Mouse (Mus musculus) kidney, embryonic 16.5 days (tissue): ENCODE data around the gene Lrp6. TPM values are rescaled to one million over a fixed set of nuclear protein-coding genes. Genes with fewer than 3 reads are reported as not detected.

Experiments
- ATAC-seq: fragments of 200-750 bp; cut with Nextera tagmentation; 2 replicates; pipeline ENCODE4 v1.8.0; 2017; ENCODE audit warnings: moderate TSS enrichment; ENCODE audit not compliant: low FRiP score, low TSS enrichment
- H3K27ac ChIP-seq: fragments of 300-500 bp; sonication (generic); 2 replicates; pipeline ENCODE4 v1.5.1; 2014; ENCODE audit warnings: low read length
- H3K27me3 ChIP-seq: fragments of 300-500 bp; sonication (generic); 2 replicates; pipeline ENCODE4 v1.6.1; 2014; ENCODE audit warnings: low read length, control low read depth, mixed read lengths; ENCODE audit not compliant: insufficient read depth
- H3K36me3 ChIP-seq: fragments of 300-500 bp; sonication (generic); 2 replicates; pipeline ENCODE4 v1.6.1; 2014; ENCODE audit warnings: low read length, control low read depth, mixed read lengths; ENCODE audit not compliant: insufficient read depth
- H3K4me1 ChIP-seq: fragments of 300-500 bp; sonication (generic); 2 replicates; pipeline ENCODE4 v1.6.1; 2014; ENCODE audit warnings: low read length, control low read depth, mixed read lengths; ENCODE audit not compliant: insufficient read depth
- H3K4me2 ChIP-seq: fragments of 300-500 bp; sonication (generic); replicated peaks from 2 replicates; pipeline ENCODE4 v1.6.1; 2014; ENCODE audit warnings: low read depth, low read length
- H3K4me3 ChIP-seq: fragments of 300-500 bp; sonication (generic); 2 replicates; pipeline ENCODE4 v1.5.1; 2014; ENCODE audit warnings: mild to moderate bottlenecking, low read length
- H3K9ac ChIP-seq: fragments of 300-500 bp; sonication (generic); replicated peaks from 2 replicates; pipeline ENCODE4 v1.6.1; 2014; ENCODE audit warnings: low read length
- H3K9me3 ChIP-seq: fragments of 300-500 bp; sonication (generic); 2 replicates; pipeline ENCODE4 v1.6.1; 2016; ENCODE audit warnings: low read length, control low read depth
- WGBS: fragments of 180-500 bp; shearing (Covaris S2); extraction: QIAGEN DNeasy Blood & Tissue Kit; methylation state at CpG from one replicate; pipeline ENCODE4 v1.1.7; 2014; 5-methylcytosine and 5-hydroxymethylcytosine counted together
- polyA plus RNA-seq: library from polyadenylated mRNA; unstranded; fragments of >200 nt; fragmentation: Nextera tagmentation; extraction: Ambion mirVana; gene quantifications from 2 replicates; pipeline ENCODE4 v1.2.1, GENCODE M21; 2015

Gene Lrp6
- polyA plus RNA-seq, 1 experiment from 2014 or later = 37.4 TPM

- Histone ChIP-seq H3K9ac (no peak overlapping the region), H3K4me2 (no peak overlapping the region), H3K4me1 (0 out of 2 replicates have a peak, but pooled peaks cover 9% of the 10 kb centered on the region), H3K4me3 (no peak overlapping the region), H3K27me3 (no peaks in the 10 kb centered on the region), H3K36me3 (peaks cover 24% of the 10 kb centered on the region), H3K9me3 (no peaks in the 10 kb centered on the region), H3K27ac (no peak overlapping the region; the same call in 1 of the 2 replicates)
- 0 out of 2 replicates have a peak, but pooled peaks have one; percentile 49 for ATAC-seq
- WGBS = 64% methylated on average over 9 of the region's 9 CpGs
Observed at GRCm38 (mm10) chr6:134489637-134490036, 77.1 kb downstream of the Lrp6 start.

DNA sequence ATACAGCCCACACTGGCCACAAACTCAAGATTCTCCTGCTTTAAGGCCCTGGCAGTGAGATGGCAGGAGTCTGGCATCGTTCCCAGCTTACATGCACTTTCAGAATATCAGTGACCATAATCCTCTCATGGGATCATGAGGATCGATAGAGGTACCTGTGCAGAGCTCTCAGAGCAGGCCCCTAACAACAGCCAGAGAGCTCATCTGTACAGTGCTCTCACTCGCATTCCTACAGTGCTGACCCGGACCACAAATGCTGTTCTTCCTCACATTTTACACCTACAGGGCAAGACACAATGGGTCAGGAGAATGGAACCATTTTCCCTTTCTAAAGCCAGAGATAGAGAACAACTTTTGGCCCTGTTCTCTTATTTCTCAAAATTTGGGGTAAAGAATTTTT, 77.6 kb downstream of the Lrp6 start:
- H3K9ac ChIP-seq = no peak overlapping the region
- 0 out of 2 replicates have a peak, but pooled peaks cover 6% of the 10 kb centered on the region for H3K4me1 ChIP-seq
- H3K9me3 ChIP-seq = no peaks in the 10 kb centered on the region
- peaks cover 29% of the 10 kb centered on the region for H3K36me3 ChIP-seq
- H3K27ac ChIP-seq = no peak overlapping the region
- no peak overlapping the region for H3K4me3 ChIP-seq
- 93% methylated on average over 4 of the region's 4 CpGs for WGBS
- no peaks in the 10 kb centered on the region for H3K27me3 ChIP-seq
- H3K4me2 ChIP-seq = no peak overlapping the region
- no peak for ATAC-seq

DNA sequence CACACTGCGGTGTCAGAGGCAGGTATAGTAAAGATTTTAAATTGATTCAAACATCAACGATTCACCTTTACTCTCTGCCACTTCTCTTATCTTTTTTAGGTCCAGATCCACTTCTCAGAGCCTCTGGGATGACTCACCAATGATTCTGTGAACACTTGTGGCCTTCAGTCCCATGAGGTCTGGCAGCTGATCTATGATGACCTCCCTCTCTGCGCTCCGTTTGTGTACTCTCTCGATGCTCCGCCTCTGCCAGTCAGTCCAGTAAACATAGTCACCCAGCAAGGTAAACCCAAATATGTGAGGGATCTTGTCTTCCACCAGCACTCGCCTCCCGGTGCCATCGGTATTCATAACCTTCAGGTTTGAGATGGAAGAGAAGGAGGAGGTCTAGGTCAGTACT, 80.4 kb downstream of the Lrp6 start:
- Histone ChIP-seq H3K27ac (no peak overlapping the region), H3K4me1 (0 out of 2 replicates have a peak, but pooled peaks cover 6% of the 10 kb centered on the region), H3K27me3 (no peaks in the 10 kb centered on the region), H3K9ac (no peak overlapping the region), H3K9me3 (no peaks in the 10 kb centered on the region), H3K4me2 (no peak overlapping the region), H3K4me3 (no peak overlapping the region), H3K36me3 (peaks cover 34% of the 10 kb centered on the region)
- 93% methylated on average over 9 of the region's 9 CpGs for WGBS
- no peak for ATAC-seq

DNA sequence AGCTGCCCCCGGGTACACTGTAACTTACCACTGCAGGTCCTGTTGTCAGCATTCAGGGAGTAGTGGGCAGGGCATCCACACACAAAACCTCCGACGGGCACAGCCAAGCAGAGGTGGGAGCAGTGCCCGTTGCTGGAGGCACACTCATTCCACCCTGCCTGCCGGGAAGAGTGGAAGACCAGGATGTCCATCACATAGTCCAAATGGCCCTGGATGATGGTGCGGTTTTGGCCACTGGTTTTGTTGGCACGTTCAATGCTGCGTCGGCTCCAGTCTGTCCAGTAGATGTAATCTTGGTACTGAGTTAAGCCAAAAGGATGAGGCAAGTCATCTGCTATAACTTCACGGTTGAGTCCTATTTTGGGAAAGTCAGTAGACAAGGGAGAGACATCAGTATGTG, 87.3 kb downstream of the Lrp6 start:
- WGBS = 92% methylated on average over 10 of the region's 10 CpGs
- Histone ChIP-seq H3K27ac (no peak overlapping the region), H3K4me1 (no peaks in the 10 kb centered on the region), H3K4me3 (no peak overlapping the region), H3K27me3 (no peaks in the 10 kb centered on the region), H3K9ac (no peak overlapping the region), H3K36me3 (peaks cover 38% of the 10 kb centered on the region), H3K9me3 (no peaks in the 10 kb centered on the region), H3K4me2 (no peak overlapping the region)
- no peak for ATAC-seq

DNA sequence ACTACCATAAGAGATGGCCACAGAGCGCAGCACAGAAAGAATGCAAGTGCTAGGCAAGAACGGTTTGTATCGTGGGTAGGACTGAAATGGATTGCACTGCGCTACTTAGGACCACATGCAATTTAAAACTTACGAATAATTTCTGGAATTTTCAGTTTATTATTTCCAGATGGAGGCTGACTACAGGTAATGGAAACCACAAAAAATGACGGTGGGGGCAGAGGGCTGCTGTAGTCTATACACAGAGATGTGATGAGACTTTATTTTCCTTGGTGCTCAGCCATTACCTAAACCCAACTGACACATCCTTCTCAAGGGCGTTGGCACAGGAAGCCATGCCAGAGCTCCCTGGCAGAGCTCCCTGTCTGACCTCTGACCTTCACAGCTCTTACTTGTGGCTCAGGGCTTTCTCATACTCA, 93.6 kb downstream of the Lrp6 start:
- Histone ChIP-seq H3K27me3 (no peaks in the 10 kb centered on the region), H3K36me3 (peaks cover 35% of the 10 kb centered on the region), H3K9ac (no peak overlapping the region), H3K4me1 (no peaks in the 10 kb centered on the region), H3K4me3 (no peak overlapping the region), H3K4me2 (no peak overlapping the region), H3K27ac (no peak overlapping the region), H3K9me3 (no peaks in the 10 kb centered on the region)
- 86% methylated on average over 7 of the region's 7 CpGs for WGBS
- ATAC-seq = no peak

DNA sequence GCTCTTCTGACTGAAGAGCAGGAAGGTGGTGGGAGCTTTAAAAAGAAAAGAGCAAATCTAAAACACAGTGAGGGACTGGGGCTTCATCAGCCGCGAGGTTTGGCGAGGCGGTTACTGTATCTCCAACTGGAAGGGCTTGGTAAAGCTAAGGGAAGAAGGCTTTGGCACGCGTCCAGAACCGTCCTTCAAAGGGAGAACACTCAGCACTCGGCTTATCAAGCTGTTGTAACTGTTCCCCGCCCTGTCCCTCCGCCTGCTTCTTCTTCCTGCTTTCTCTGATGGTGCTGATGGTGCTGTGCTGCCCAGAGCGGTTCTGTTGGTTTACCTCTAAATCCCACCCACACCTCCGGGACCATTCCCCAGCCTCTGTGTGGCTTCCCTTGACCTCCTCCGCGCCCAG, 95.9 kb downstream of the Lrp6 start:
- Histone ChIP-seq H3K36me3 (peaks cover 39% of the 10 kb centered on the region), H3K4me2 (no peak overlapping the region), H3K4me1 (no peaks in the 10 kb centered on the region), H3K9ac (no peak overlapping the region), H3K4me3 (no peak overlapping the region), H3K27me3 (no peaks in the 10 kb centered on the region), H3K27ac (no peak overlapping the region), H3K9me3 (no peaks in the 10 kb centered on the region)
- 80% methylated on average over 14 of the region's 14 CpGs for WGBS
- ATAC-seq = no peak

GRCm38 (mm10) chr6:134469297-134469696, 97.5 kb downstream of the Lrp6 start:
- H3K4me1 ChIP-seq = no peaks in the 10 kb centered on the region
- no peak overlapping the region for H3K27ac ChIP-seq
- H3K4me3 ChIP-seq = no peak overlapping the region
- no peak overlapping the region for H3K9ac ChIP-seq
- WGBS = 89% methylated on average over 2 of the region's 2 CpGs
- H3K4me2 ChIP-seq = no peak overlapping the region
- peaks cover 45% of the 10 kb centered on the region for H3K36me3 ChIP-seq
- H3K9me3 ChIP-seq = no peaks in the 10 kb centered on the region
- no peak for ATAC-seq
- H3K27me3 ChIP-seq = no peaks in the 10 kb centered on the region

- Histone ChIP-seq H3K9ac (no peak overlapping the region), H3K36me3 (peaks cover 55% of the 10 kb centered on the region), H3K9me3 (no peaks in the 10 kb centered on the region), H3K4me2 (no peak overlapping the region), H3K4me1 (no peaks in the 10 kb centered on the region), H3K27ac (no peak overlapping the region), H3K4me3 (no peak overlapping the region), H3K27me3 (no peaks in the 10 kb centered on the region)
- ATAC-seq = no peak
- WGBS = 59% methylated on average over 10 of the region's 10 CpGs
Observed at GRCm38 (mm10) chr6:134466671-134467229, 100.0 kb downstream of the Lrp6 start.

GRCm38 (mm10) chr6:134461175-134461574, 105.6 kb downstream of the Lrp6 start:
- ATAC-seq = no peak
- no peak overlapping the region for H3K4me2 ChIP-seq
- H3K9ac ChIP-seq = no peak overlapping the region
- peaks cover 68% of the 10 kb centered on the region for H3K36me3 ChIP-seq
- WGBS = 91% methylated on average over 6 of the region's 6 CpGs
- H3K27ac ChIP-seq = no peak overlapping the region
- no peaks in the 10 kb centered on the region for H3K9me3 ChIP-seq
- H3K4me1 ChIP-seq = no peaks in the 10 kb centered on the region
- no peaks in the 10 kb centered on the region for H3K27me3 ChIP-seq
- no peak overlapping the region for H3K4me3 ChIP-seq

- Histone ChIP-seq H3K27ac (no peak overlapping the region), H3K4me1 (no peaks in the 10 kb centered on the region), H3K9ac (no peak overlapping the region), H3K27me3 (no peaks in the 10 kb centered on the region), H3K4me3 (no peak overlapping the region), H3K36me3 (peaks cover 74% of the 10 kb centered on the region), H3K9me3 (no peaks in the 10 kb centered on the region), H3K4me2 (no peak overlapping the region)
- WGBS = 84% methylated on average over 1 of the region's 1 CpGs
- ATAC-seq = no peak
Observed at GRCm38 (mm10) chr6:134458376-134458775, 108.4 kb downstream of the Lrp6 start.
